Mouse (Mus musculus): ENCODE data around the gene Zfp94. TPM values are rescaled to one million over a fixed set of nuclear protein-coding genes. Genes with fewer than 3 reads are reported as not detected.
A peak's percentile ranks its signal among the peaks of the same experiment; 100 is the strongest.

Zfp94 gene
- 13.2 and 14.2 TPM in 2 replicates for polyA plus RNA-seq (2014; fragmentation: Nextera tagmentation; extraction: Ambion mirVana)

- WGBS = 1% methylated on average over 33 of the region's 33 CpGs
- ATAC-seq (ENCODE audit: insufficient number of reproducible peaks, low FRiP score, low TSS enrichment, low read depth) (peak; percentile 94), DNase-seq (ENCODE audit: low spot score) (peak; percentile 95)
- Histone ChIP-seq H3K9me3 (ENCODE audit: control insufficient read depth, low read length) (no peaks in the 10 kb centered on the region), H3K36me3 (ENCODE audit: control insufficient read depth, insufficient read depth, low read length) (no peaks in the 10 kb centered on the region), H3K9ac (ENCODE audit: low read length) (peak within 1 kb of the TSS; percentile 81), H3K27ac (replicated peaks; ENCODE audit: low read depth, low read length) (peak within 1 kb of the TSS; percentile 39; the same call in 1 of the 2 replicates), H3K4me2 (ENCODE audit: low read depth, severe bottlenecking) (peak within 1 kb of the TSS; percentile 85), H3K27me3 (ENCODE audit: control insufficient read depth, insufficient read depth, low read length) (no peaks in the 10 kb centered on the region), H3K4me3 (ENCODE audit: low read depth, low read length) (peak within 1 kb of the TSS; percentile 62), H3K4me1 (ENCODE audit: control insufficient read depth, insufficient read depth, low read length) (peaks cover 6% of the 10 kb centered on the region; the same call in 1 of the 2 replicates)
These were observed at the start of gene Zfp94 for GRCm38 (mm10) chr7:24316567-24317092. Zfp94 (minus strand) TSS chr7:24316666.

GRCm38 (mm10) chr7:24365258-24366014 is 49.0 kb upstream of the Zfp94 start:
- DNase-seq (ENCODE audit: low spot score) = no peak
- no peak overlapping the region for H3K4me3 ChIP-seq (ENCODE audit: low read depth, low read length)
- no peaks in the 10 kb centered on the region for H3K27me3 ChIP-seq (ENCODE audit: control insufficient read depth, insufficient read depth, low read length)
- no peak overlapping the region; the same call in 1 of the 2 replicates for H3K9ac ChIP-seq (ENCODE audit: low read length)
- whole genome bisulfite sequencing = 77% methylated on average over 5 of the region's 5 CpGs
- H3K27ac ChIP-seq (replicated peaks; ENCODE audit: low read depth, low read length) = no peak overlapping the region
- no peaks in the 10 kb centered on the region; the same call in 1 of the 2 replicates for H3K9me3 ChIP-seq (ENCODE audit: control insufficient read depth, low read length)
- ATAC-seq (ENCODE audit: insufficient number of reproducible peaks, low FRiP score, low TSS enrichment, low read depth) = peak; percentile 59
- H3K36me3 ChIP-seq (ENCODE audit: control insufficient read depth, insufficient read depth, low read length) = no peaks in the 10 kb centered on the region
- H3K4me1 ChIP-seq (ENCODE audit: control insufficient read depth, insufficient read depth, low read length) = no peaks in the 10 kb centered on the region
- H3K4me2 ChIP-seq (ENCODE audit: low read depth, severe bottlenecking) = no peak overlapping the region

GRCm38 (mm10) chr7:24364827-24365226 is 48.4 kb upstream of the Zfp94 start:
- ATAC-seq (ENCODE audit: insufficient number of reproducible peaks, low FRiP score, low TSS enrichment, low read depth) = peak; percentile 31; the same call in 1 of the 2 replicates

GRCm38 (mm10) chr7:24363228-24363627 is 46.8 kb upstream of the Zfp94 start:
- Histone ChIP-seq H3K4me3 (ENCODE audit: low read depth, low read length) (no peak overlapping the region), H3K36me3 (ENCODE audit: control insufficient read depth, insufficient read depth, low read length) (no peaks in the 10 kb centered on the region), H3K9ac (ENCODE audit: low read length) (no peak overlapping the region), H3K27ac (replicated peaks; ENCODE audit: low read depth, low read length) (no peak overlapping the region), H3K27me3 (ENCODE audit: control insufficient read depth, insufficient read depth, low read length) (no peaks in the 10 kb centered on the region), H3K4me1 (ENCODE audit: control insufficient read depth, insufficient read depth, low read length) (no peaks in the 10 kb centered on the region), H3K9me3 (ENCODE audit: control insufficient read depth, low read length) (no peaks in the 10 kb centered on the region; the same call in 1 of the 2 replicates), H3K4me2 (ENCODE audit: low read depth, severe bottlenecking) (no peak overlapping the region)
- WGBS = 29% methylated on average over 6 of the region's 7 CpGs
- peak; percentile 69 for DNase-seq (ENCODE audit: low spot score)
- ATAC-seq (ENCODE audit: insufficient number of reproducible peaks, low FRiP score, low TSS enrichment, low read depth) = no peak

More at GRCm38 (mm10) chr7:24364827-24365226, 48.4 kb upstream of the Zfp94 start:
- Histone ChIP-seq H3K4me1 (ENCODE audit: control insufficient read depth, insufficient read depth, low read length) (no peaks in the 10 kb centered on the region), H3K9ac (ENCODE audit: low read length) (no peak overlapping the region; the same call in 1 of the 2 replicates), H3K36me3 (ENCODE audit: control insufficient read depth, insufficient read depth, low read length) (no peaks in the 10 kb centered on the region), H3K27me3 (ENCODE audit: control insufficient read depth, insufficient read depth, low read length) (no peaks in the 10 kb centered on the region), H3K9me3 (ENCODE audit: control insufficient read depth, low read length) (no peaks in the 10 kb centered on the region; the same call in 1 of the 2 replicates), H3K27ac (replicated peaks; ENCODE audit: low read depth, low read length) (no peak overlapping the region), H3K4me3 (ENCODE audit: low read depth, low read length) (no peak overlapping the region), H3K4me2 (ENCODE audit: low read depth, severe bottlenecking) (no peak overlapping the region)
- WGBS = 22% methylated on average over 10 of the region's 10 CpGs
- DNase-seq (ENCODE audit: low spot score) = peak; percentile 95

GRCm38 (mm10) chr7:24361001-24361400 is 44.5 kb upstream of the Zfp94 start:
- Histone ChIP-seq H3K4me3 (ENCODE audit: low read depth, low read length) (no peak overlapping the region), H3K9ac (ENCODE audit: low read length) (no peak overlapping the region), H3K4me2 (ENCODE audit: low read depth, severe bottlenecking) (no peak overlapping the region), H3K36me3 (ENCODE audit: control insufficient read depth, insufficient read depth, low read length) (no peaks in the 10 kb centered on the region), H3K27ac (replicated peaks; ENCODE audit: low read depth, low read length) (no peak overlapping the region), H3K4me1 (ENCODE audit: control insufficient read depth, insufficient read depth, low read length) (no peaks in the 10 kb centered on the region), H3K27me3 (ENCODE audit: control insufficient read depth, insufficient read depth, low read length) (no peaks in the 10 kb centered on the region), H3K9me3 (ENCODE audit: control insufficient read depth, low read length) (no peaks in the 10 kb centered on the region; the same call in 1 of the 2 replicates)
- WGBS = 65% methylated on average over 4 of the region's 4 CpGs
- DNase-seq (ENCODE audit: low spot score) = no peak
- no peak for ATAC-seq (ENCODE audit: insufficient number of reproducible peaks, low FRiP score, low TSS enrichment, low read depth)

GRCm38 (mm10) chr7:24359269-24359668 is 42.8 kb upstream of the Zfp94 start:
- H3K9me3 ChIP-seq (ENCODE audit: control insufficient read depth, low read length) = no peaks in the 10 kb centered on the region
- 31% methylated on average over 9 of the region's 9 CpGs for WGBS
- no peak overlapping the region for H3K27ac ChIP-seq (replicated peaks; ENCODE audit: low read depth, low read length)
- DNase-seq (ENCODE audit: low spot score) = peak; percentile 87
- H3K4me2 ChIP-seq (ENCODE audit: low read depth, severe bottlenecking) = no peak overlapping the region
- H3K9ac ChIP-seq (ENCODE audit: low read length) = no peak overlapping the region
- no peak for ATAC-seq (ENCODE audit: insufficient number of reproducible peaks, low FRiP score, low TSS enrichment, low read depth)
- H3K4me1 ChIP-seq (ENCODE audit: control insufficient read depth, insufficient read depth, low read length) = no peaks in the 10 kb centered on the region
- H3K36me3 ChIP-seq (ENCODE audit: control insufficient read depth, insufficient read depth, low read length) = no peaks in the 10 kb centered on the region
- no peaks in the 10 kb centered on the region for H3K27me3 ChIP-seq (ENCODE audit: control insufficient read depth, insufficient read depth, low read length)
- no peak overlapping the region for H3K4me3 ChIP-seq (ENCODE audit: low read depth, low read length)

- no peak for DNase-seq (ENCODE audit: low spot score)
- H3K36me3 ChIP-seq (ENCODE audit: control insufficient read depth, insufficient read depth, low read length) = no peaks in the 10 kb centered on the region
- WGBS = 54% methylated on average over 4 of the region's 4 CpGs
- H3K4me1 ChIP-seq (ENCODE audit: control insufficient read depth, insufficient read depth, low read length) = no peaks in the 10 kb centered on the region
- no peak overlapping the region for H3K4me3 ChIP-seq (ENCODE audit: low read depth, low read length)
- H3K27me3 ChIP-seq (ENCODE audit: control insufficient read depth, insufficient read depth, low read length) = no peaks in the 10 kb centered on the region
- H3K4me2 ChIP-seq (ENCODE audit: low read depth, severe bottlenecking) = no peak overlapping the region
- no peak for ATAC-seq (ENCODE audit: insufficient number of reproducible peaks, low FRiP score, low TSS enrichment, low read depth)
- no peaks in the 10 kb centered on the region for H3K9me3 ChIP-seq (ENCODE audit: control insufficient read depth, low read length)
- no peak overlapping the region for H3K9ac ChIP-seq (ENCODE audit: low read length)
- no peak overlapping the region for H3K27ac ChIP-seq (replicated peaks; ENCODE audit: low read depth, low read length)
These were observed 41.4 kb upstream of the Zfp94 start for GRCm38 (mm10) chr7:24357899-24358298.

GRCm38 (mm10) chr7:24356081-24356480 is 39.6 kb upstream of the Zfp94 start:
- ATAC-seq (ENCODE audit: insufficient number of reproducible peaks, low FRiP score, low TSS enrichment, low read depth) = no peak

More at GRCm38 (mm10) chr7:24356081-24356480, 39.6 kb upstream of the Zfp94 start:
- no peak for DNase-seq (ENCODE audit: low spot score)
- Histone ChIP-seq H3K27ac (replicated peaks; ENCODE audit: low read depth, low read length) (no peak overlapping the region), H3K4me2 (ENCODE audit: low read depth, severe bottlenecking) (no peak overlapping the region), H3K27me3 (ENCODE audit: control insufficient read depth, insufficient read depth, low read length) (no peaks in the 10 kb centered on the region), H3K4me1 (ENCODE audit: control insufficient read depth, insufficient read depth, low read length) (no peaks in the 10 kb centered on the region), H3K36me3 (ENCODE audit: control insufficient read depth, insufficient read depth, low read length) (no peaks in the 10 kb centered on the region), H3K4me3 (ENCODE audit: low read depth, low read length) (no peak overlapping the region), H3K9ac (ENCODE audit: low read length) (no peak overlapping the region), H3K9me3 (ENCODE audit: control insufficient read depth, low read length) (no peaks in the 10 kb centered on the region)
- 82% methylated on average over 10 of the region's 10 CpGs for WGBS
